Mouse (Mus musculus) adrenal gland, adult 8-10 months (tissue): Measurements from ENCODE around the gene Sub1. TPM values are rescaled to one million over a fixed set of nuclear protein-coding genes. Genes with fewer than 3 reads are reported as not detected.

Experiments
- DNase-seq: peaks from one replicate; pipeline ENCODE4 v3.0.0; 2022
- total RNA-seq, 4 experiments: library from RNA; stranded (reverse); gene quantifications; 2 replicates each; pipeline ENCODE4 v1.2.4; 2022

Gene Sub1
- total RNA-seq, 4 experiments from 2014 or later, result 132 to 209 (median 154) TPM

DNA sequence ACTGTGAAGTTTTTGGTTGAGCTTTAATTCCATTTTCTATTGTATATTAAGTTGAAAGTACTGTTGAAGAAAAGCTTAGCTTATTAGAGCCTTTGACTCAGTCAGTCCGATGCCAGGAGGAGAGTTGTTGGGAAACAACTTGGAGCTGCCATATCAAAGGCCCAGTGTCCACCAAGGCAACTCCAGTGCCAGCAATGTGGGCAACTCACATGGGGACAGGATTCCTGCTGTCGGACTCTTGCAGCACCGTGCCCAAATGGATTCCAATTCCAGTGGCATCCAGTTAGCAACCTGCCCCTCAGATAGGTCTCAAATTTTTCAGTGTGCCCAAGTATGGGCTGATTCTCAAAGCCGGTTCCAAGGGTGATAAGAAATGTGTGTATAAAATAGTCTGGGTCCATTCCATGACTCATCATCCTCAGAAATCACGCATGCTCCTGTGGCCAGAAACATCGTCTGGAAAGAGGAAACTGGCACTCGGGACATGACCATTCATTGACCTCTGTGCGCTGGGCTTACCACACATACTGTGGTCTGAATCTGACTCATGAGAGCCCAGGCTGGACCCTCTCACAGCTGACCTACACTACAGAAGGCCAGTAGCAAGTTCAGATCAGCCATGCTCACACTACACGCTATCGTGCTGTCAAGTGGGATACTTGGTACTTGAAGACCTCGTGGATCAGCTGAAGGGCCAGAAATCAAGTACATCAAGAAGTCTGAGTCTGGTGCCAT, 32.8 kb downstream of the Sub1 start:
- no peak for DNase-seq

DNA sequence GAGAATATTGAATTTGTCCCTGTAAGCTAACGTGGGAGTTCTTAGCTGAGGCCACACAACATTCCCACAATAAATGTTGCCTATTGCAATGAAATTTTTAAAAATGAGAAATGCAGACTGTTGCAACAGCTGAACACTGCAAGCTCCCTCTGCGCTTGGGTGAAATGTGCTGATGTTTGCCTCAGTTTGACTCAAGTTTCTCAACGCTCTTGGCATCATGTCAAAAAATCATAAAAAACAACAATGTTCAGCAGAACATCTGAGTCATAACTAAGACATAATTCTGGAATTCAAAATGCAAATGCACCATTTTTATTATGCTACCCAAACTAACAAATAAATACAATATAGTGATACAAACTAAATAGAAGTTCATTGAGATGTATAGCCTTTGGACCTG, 37.1 kb downstream of the Sub1 start:
- no peak for DNase-seq

DNA sequence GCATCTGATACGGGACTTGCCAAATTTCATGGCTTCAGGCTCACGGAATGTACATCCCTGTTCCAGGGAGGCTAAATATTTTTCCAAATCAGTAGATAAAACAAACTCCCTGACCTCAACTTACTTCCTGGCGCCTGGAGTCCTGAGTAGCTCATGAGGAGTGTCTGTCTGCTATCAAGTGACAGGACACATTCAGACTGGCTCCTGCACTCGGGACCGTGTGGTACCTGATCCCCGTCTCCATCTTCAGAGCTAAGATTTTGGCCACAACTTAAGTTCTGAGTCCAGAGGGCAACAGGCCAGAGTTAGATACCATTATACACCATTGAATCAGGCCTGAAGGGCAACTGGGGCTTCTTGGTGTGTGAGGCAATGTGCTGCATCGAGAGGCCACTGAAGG, 40.7 kb downstream of the Sub1 start:
- DNase-seq, result no peak

DNA sequence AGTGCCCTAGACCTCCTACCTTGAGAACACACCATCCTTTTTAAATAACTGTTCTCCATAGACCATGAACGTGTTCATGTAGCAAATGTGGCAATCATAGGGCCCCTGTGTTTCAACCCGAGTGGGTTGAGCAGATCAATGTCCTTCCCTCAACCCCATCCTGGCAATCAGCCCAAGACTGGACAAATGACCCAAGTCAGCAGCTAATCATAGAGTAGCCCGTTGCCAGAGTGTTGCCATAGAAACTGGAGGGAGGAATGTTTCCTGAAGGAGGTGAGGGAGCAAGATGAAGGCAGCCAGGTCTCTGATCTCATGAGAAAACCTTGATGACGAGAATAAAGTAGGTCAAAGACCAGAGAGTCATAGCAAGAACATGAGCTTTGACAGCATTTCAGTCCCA, 42.6 kb downstream of the Sub1 start:
- DNase-seq, result no peak

DNA sequence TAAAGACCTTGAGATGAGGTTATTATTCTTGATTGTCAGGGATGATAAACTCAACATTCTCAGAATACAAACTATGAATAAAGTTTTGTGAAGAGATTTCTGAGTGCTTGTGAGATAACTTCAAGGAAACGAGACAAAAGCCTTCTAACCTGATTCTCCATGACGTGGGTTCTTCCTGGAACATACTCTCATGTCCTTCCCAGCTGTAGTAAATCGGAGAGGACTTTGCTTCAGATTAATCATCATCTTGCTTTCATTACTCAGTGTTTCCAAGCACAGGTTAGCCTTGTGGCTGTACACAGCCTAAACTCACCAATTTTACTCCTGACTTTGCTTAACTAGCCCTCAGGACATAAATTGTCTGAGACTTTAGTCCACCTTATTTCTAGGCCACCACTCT, 44.6 kb downstream of the Sub1 start:
- DNase-seq, result no peak

DNA sequence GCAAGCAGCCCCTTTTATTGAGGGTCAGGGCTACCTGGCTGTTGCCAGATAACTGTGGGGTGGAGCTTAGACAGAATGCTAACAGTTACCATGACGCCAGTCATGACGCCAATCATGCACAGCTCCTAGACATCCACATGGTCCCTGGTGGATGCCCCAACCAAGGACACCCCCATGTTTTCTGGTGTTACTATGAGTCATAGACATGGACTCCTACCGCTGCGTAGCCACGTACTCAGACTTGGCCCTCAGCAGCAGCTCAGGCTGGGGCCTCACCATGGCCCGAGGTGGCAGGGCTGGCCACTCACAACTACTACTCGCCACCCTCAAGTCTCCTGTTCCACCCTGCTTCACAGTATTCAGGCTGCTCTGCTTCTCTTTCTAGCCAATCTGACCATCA, 45.6 kb downstream of the Sub1 start:
- no peak for DNase-seq

DNA sequence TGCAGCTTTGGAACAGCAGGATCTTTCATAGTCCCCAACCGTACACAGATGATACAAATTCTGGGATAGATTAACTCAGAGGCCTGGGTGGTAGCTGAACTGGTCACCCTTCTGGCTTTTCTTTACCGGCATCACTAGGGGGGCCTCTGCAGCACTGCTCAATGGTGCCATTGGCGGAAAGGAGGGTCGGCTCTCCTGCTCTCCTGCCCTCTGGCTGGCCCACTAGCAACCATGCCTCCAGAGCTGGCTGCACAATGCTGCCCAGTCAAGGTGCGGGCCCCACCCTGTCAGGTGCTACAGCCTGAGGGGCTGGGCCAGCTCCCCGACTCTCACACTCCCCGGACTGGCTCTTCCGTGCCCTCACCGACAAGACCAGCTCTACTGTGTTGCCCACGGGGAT, 46.6 kb downstream of the Sub1 start:
- no peak for DNase-seq

DNA sequence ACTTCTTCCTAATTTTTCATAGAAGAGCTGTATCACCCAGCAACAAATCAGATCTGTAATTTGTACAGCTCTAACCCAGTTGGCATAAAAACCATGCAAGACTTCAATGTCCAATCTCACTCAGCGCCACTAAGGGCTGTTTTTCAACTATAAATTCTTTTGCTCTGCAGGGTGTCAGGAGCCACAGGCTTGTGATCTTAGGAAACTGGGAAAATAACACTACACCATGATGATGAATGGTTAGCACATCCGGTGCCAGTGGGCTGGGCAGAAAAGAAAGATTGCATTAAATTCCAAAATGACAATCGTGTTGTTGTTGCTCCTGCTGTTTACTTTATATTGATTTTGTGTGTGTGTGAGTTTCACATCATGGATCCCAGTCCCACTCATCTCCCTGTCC, 47.3 kb downstream of the Sub1 start:
- no peak for DNase-seq

DNA sequence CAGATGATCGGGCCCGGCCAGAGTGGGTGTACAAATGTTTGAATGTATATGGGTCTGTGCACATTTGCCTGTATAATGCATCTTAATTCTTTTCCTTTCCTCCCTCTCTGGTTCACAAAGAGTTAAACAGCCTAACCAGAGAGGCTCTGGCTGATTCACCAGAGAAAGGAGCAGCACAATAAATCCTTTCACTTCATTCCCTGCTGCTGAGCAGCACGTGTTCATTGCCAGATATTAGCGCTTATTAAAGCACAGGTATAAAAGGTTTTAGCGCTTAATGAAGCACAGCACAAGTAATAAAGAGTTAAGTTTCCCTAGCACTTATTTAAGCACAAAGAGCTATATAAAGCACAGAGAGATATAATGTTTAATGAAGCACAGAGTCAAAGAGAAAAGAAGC, 55.9 kb downstream of the Sub1 start:
- no peak for DNase-seq

Other genes starting within 250 kb of the Sub1 start
- 10 to 100 TPM; 12.6 to 98.6 (median 31.9) TPM for gene Npr3, start 89.7 kb downstream of the Sub1 start, total RNA-seq
- gene Zfr, start 120.8 kb upstream of the Sub1 start, total RNA-seq, result 100 to 1,000 TPM; 109 to 191 (median 172) TPM
- gene Mtmr12, start 208.0 kb upstream of the Sub1 start, total RNA-seq, result 10 to 100 TPM; 21.8 to 28.1 (median 25.7) TPM